Mouse (Mus musculus) fat pad, adult 2 months (tissue): ENCODE measurements at regions not wholly inside any gene's neighbourhood (a gene's known extent, or its start where the extent isn't known, plus 50 kb on each side); places are given as distances from the start of the nearest gene placed in this dataset.
"Not testable (repeated sequence)": the region's sequence is repeated elsewhere in the genome, so short reads cannot be mapped to it uniquely, and the experiment has no call there.

Experiments used
- DNase-seq: peaks from one replicate; pipeline ENCODE4 v3.0.0-alpha.2; 2011; ENCODE audit warnings: low read depth, low spot score; ENCODE audit errors: extremely low read depth

GRCm38 (mm10) chr14:38237471-38237870 is 1102.4 kb upstream of the Ghitm start:
- DNase-seq: no peak

GRCm38 (mm10) chr14:38208591-38208990 is 1073.5 kb upstream of the Ghitm start:
- peak; percentile 67 for DNase-seq

DNA sequence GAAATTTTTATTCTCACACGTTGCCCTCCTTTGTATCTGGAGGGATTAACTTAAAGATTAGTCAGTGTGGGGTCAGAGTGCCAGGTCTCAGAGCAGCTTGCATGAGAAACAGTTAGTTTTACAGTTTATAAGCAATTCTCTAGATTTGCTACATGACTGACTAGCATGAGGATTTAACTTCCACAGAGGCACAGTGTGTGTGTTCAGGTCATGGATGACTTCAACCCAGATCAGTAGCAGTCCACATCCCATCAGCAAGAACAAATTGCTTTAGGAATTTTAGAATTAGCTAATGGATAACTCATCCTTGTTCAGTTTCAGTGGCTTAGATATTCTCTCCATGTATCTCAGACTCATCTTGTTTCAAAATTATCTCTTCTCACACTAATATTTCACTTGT is 1056.7 kb upstream of the Ghitm start:
- no peak for DNase-seq

DNA sequence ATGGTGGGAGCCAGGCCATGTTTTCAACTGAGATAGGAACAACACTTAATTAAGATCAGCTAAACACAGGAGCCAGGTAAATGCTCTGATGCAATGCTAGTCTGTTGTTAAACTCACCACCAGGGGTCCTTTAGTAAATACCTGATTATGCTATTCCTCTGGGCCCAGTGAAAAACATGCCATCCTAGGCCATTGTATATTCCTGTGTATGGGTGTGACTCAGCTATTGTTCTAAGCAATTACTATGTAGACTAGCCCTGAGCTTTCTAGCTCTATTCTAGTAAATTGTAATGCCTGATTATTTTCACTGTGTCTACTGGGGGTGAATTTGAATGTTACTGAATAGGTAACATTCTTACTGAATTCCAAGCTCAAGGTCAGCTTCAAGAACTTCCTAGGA is 1050.5 kb upstream of the Ghitm start:
- DNase-seq: not testable (repeated sequence)

GRCm38 (mm10) chr14:38152843-38153242 is 1017.8 kb upstream of the Ghitm start:
- no peak for DNase-seq

GRCm38 (mm10) chr14:38130719-38131118 is 995.6 kb upstream of the Ghitm start:
- DNase-seq: no peak
